Mouse (Mus musculus) ES-E14 (cell line): ENCODE data around the gene Nfic.

ENCODE experiments used
- CHD2 ChIP-seq: IDR thresholded peaks from 2 replicates; pipeline ENCODE4 v1.6.1; 2014; ENCODE audit warnings: mild to moderate bottlenecking, low read depth, low read length, inconsistent platforms
- HCFC1 ChIP-seq: IDR thresholded peaks from 2 replicates; pipeline ENCODE4 v1.6.1; 2012; ENCODE audit warnings: low read length, inconsistent platforms, borderline replicate concordance; ENCODE audit not compliant: insufficient read depth
- MAFK ChIP-seq: IDR thresholded peaks from 2 replicates; pipeline ENCODE4 v1.6.1; 2014; ENCODE audit warnings: mild to moderate bottlenecking, low read depth, low read length, inconsistent platforms; ENCODE audit not compliant: insufficient read depth
- ZC3H11A ChIP-seq: IDR thresholded peaks from 2 replicates; pipeline ENCODE4 v1.6.1; 2012; ENCODE audit warnings: low read depth, mild to moderate bottlenecking, inconsistent platforms, low read length, borderline replicate concordance

GRCm38 (mm10) chr10:81411471-81412400, 43.7 kb downstream of the Nfic start:
- TF ChIP-seq MAFK (no peak), CHD2 (no peak), ZC3H11A (peak; percentile 37; the same call in 1 of the 2 replicates), HCFC1 (no peak)
